Mouse (Mus musculus) ES-E14 (cell line): ENCODE results near the gene Ltbp1.

Experiments
- CHD2 ChIP-seq: IDR thresholded peaks from 2 replicates; pipeline ENCODE4 v1.6.1; 2014; ENCODE audit warnings: mild to moderate bottlenecking, low read depth, low read length, inconsistent platforms
- ZC3H11A ChIP-seq: IDR thresholded peaks from 2 replicates; pipeline ENCODE4 v1.6.1; 2012; ENCODE audit warnings: low read depth, mild to moderate bottlenecking, inconsistent platforms, low read length, borderline replicate concordance
- ZNF384 ChIP-seq: IDR thresholded peaks from 2 replicates; pipeline ENCODE4 v1.6.1; 2012; ENCODE audit warnings: low read depth, low read length, inconsistent platforms

DNA sequence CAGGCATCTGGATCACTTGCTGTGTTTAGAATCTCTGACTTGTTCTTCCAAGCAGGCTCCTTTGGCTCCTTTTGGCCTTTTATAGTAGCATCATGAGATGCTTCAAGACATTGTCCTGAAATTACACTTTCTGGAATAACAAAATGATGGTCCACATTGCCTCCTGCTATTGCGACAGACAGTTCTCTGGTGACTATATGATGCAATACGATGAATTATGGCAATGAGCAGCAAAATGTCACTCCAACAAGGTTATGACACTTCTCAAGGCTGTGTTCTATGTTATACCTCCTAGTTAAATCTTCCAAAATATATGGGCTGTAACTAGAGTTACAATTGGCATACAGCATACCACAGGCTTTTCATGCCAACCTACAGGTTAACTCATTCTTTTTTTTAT is 211.0 kb downstream of the Ltbp1 start:
- TF ChIP-seq CHD2 (no peak), ZNF384 (no peak), ZC3H11A (no peak)
